Mouse (Mus musculus) cerebellum, postnatal 14 days (tissue): ENCODE data around the gene Ecel1.

Experiments
- DNase-seq, 2 experiments: peaks; one replicate each; pipeline ENCODE4 v3.0.0; 2021; ENCODE audit warnings: mixed read lengths in 2 of 2

The Ecel1 gene

GRCm38 (mm10) chr1:87170458-87170857, 14.1 kb upstream of the Ecel1 start:
- no peak for DNase-seq

GRCm38 (mm10) chr1:87164796-87165184, 8.5 kb upstream of the Ecel1 start:
- DNase-seq, result no peak

GRCm38 (mm10) chr1:87164164-87164795, 8.0 kb upstream of the Ecel1 start:
- DNase-seq, result no peak

- no peak for DNase-seq
Measured at GRCm38 (mm10) chr1:87159396-87159795, 3.1 kb upstream of the Ecel1 start.

- no peak for DNase-seq
Measured at GRCm38 (mm10) chr1:87155531-87156198, 656 bp downstream of the Ecel1 start.

GRCm38 (mm10) chr1:87154501-87155120, 1.7 kb downstream of the Ecel1 start:
- DNase-seq, result no peak

- DNase-seq, result no peak
Measured at GRCm38 (mm10) chr1:87153776-87154500, 2.4 kb downstream of the Ecel1 start.

- DNase-seq, result no peak
Measured at GRCm38 (mm10) chr1:87151286-87151685, 5.0 kb downstream of the Ecel1 start.

GRCm38 (mm10) chr1:87149422-87149821, 6.9 kb downstream of the Ecel1 start:
- DNase-seq, result no peak

- no peak for DNase-seq
Measured at GRCm38 (mm10) chr1:87143141-87143540, 13.2 kb downstream of the Ecel1 start.

- peak in 1 of 2 experiments; percentile 59 for DNase-seq
Measured at GRCm38 (mm10) chr1:87142456-87142855, 13.9 kb downstream of the Ecel1 start.

GRCm38 (mm10) chr1:87141550-87141949, 14.8 kb downstream of the Ecel1 start:
- DNase-seq, result no peak

GRCm38 (mm10) chr1:87131803-87132202, 24.5 kb downstream of the Ecel1 start:
- no peak for DNase-seq

GRCm38 (mm10) chr1:87127206-87128030, 28.9 kb downstream of the Ecel1 start:
- peak; percentile 27 to 37 for DNase-seq

- no peak for DNase-seq
Measured at GRCm38 (mm10) chr1:87124673-87125072, 31.6 kb downstream of the Ecel1 start, which contains the start of gene Akp3. TSS of gene Akp3 (plus strand) at chr1:87124973.

- DNase-seq, result no peak
Measured at GRCm38 (mm10) chr1:87114784-87115183, 41.5 kb downstream of the Ecel1 start.

GRCm38 (mm10) chr1:87111719-87112354, 44.5 kb downstream of the Ecel1 start:
- DNase-seq, result peak; percentile 29 to 69

- no peak for DNase-seq
Measured at GRCm38 (mm10) chr1:87108564-87108963, 47.8 kb downstream of the Ecel1 start.

- DNase-seq, result no peak
Measured at GRCm38 (mm10) chr1:87106536-87106935, 49.8 kb downstream of the Ecel1 start.

GRCm38 (mm10) chr1:87103936-87104335, 52.4 kb downstream of the Ecel1 start:
- no peak for DNase-seq

GRCm38 (mm10) chr1:87102114-87102513, 54.2 kb downstream of the Ecel1 start:
- no peak for DNase-seq

- DNase-seq, result no peak
Measured at GRCm38 (mm10) chr1:87101411-87101810, 54.9 kb downstream of the Ecel1 start, which contains the start of gene Alpi. TSS of gene Alpi (minus strand) at chr1:87101606.
